Mouse (Mus musculus): ENCODE data around the gene Acsf3. TPM values are rescaled to one million over a fixed set of nuclear protein-coding genes. Genes with fewer than 3 reads are reported as not detected.
A peak's percentile ranks its signal among the peaks of the same experiment; 100 is the strongest.

The Acsf3 gene
- total and polyA plus RNA-seq, 2 experiments from 2014 or later, result 18.9 to 22.1 TPM

GRCm38 (mm10) chr8:122793375-122794174, 18.3 kb downstream of the Acsf3 start:
- H3K9me3 ChIP-seq (ENCODE audit: low read length), result no peaks in the 10 kb centered on the region
- H3K4me2 ChIP-seq (ENCODE audit: low read depth, low read length, poor library complexity, severe bottlenecking), result no peak overlapping the region
- H3K4me3 ChIP-seq (ENCODE audit: low read depth, low read length), result no peak overlapping the region
- H3K36me3 ChIP-seq (ENCODE audit: insufficient read depth, low read length), result peaks cover 19% of the 10 kb centered on the region
- peak; percentile 56 for ATAC-seq (ENCODE audit: low FRiP score)
- WGBS, result 62% methylated on average over 18 of the region's 18 CpGs
- no peaks in the 10 kb centered on the region for H3K27me3 ChIP-seq (ENCODE audit: insufficient read depth, low read length)
- H3K27ac ChIP-seq (ENCODE audit: low read depth, low read length), result peak overlapping the region; percentile 26; the same call in 1 of the 2 replicates
- TF ChIP-seq CTCF (IDR thresholded peaks at IDR 0.05), result peak; percentile 27
- H3K4me1 ChIP-seq (ENCODE audit: insufficient read depth, low read length), result no peaks in the 10 kb centered on the region
- H3K9ac ChIP-seq (replicated peaks; ENCODE audit: low read length, poor library complexity, severe bottlenecking), result 0 out of 2 replicates have a peak overlapping the region, but pooled peaks have one; percentile 29
- peak; percentile 77 for DNase-seq (ENCODE audit: low spot score)

GRCm38 (mm10) chr8:122794175-122794454, 18.8 kb downstream of the Acsf3 start:
- peak; percentile 58 for ATAC-seq (ENCODE audit: low FRiP score)
- H3K9ac ChIP-seq (replicated peaks; ENCODE audit: low read length, poor library complexity, severe bottlenecking), result 0 out of 2 replicates have a peak overlapping the region, but pooled peaks have one; percentile 39
- 63% methylated on average over 5 of the region's 5 CpGs for WGBS
- H3K36me3 ChIP-seq (ENCODE audit: insufficient read depth, low read length), result peaks cover 14% of the 10 kb centered on the region
- TF ChIP-seq CTCF (IDR thresholded peaks at IDR 0.05), result no peak
- no peaks in the 10 kb centered on the region for H3K4me1 ChIP-seq (ENCODE audit: insufficient read depth, low read length)
- no peak overlapping the region for H3K4me2 ChIP-seq (ENCODE audit: low read depth, low read length, poor library complexity, severe bottlenecking)
- no peak for DNase-seq (ENCODE audit: low spot score)
- H3K9me3 ChIP-seq (ENCODE audit: low read length), result no peaks in the 10 kb centered on the region
- no peak overlapping the region; the same call in 1 of the 2 replicates for H3K27ac ChIP-seq (ENCODE audit: low read depth, low read length)
- no peak overlapping the region for H3K4me3 ChIP-seq (ENCODE audit: low read depth, low read length)
- H3K27me3 ChIP-seq (ENCODE audit: insufficient read depth, low read length), result no peaks in the 10 kb centered on the region

GRCm38 (mm10) chr8:122803906-122804761, 28.8 kb downstream of the Acsf3 start:
- no peak for TF ChIP-seq CTCF (IDR thresholded peaks at IDR 0.05)
- WGBS, result 10% methylated on average over 15 of the region's 15 CpGs
- no peaks in the 10 kb centered on the region for H3K27me3 ChIP-seq (ENCODE audit: insufficient read depth, low read length)
- peak overlapping the region; percentile 33; the same call in 1 of the 2 replicates for H3K9ac ChIP-seq (replicated peaks; ENCODE audit: low read length, poor library complexity, severe bottlenecking)
- DNase-seq (ENCODE audit: low spot score) (peak; percentile 87), ATAC-seq (ENCODE audit: low FRiP score) (peak; percentile 73)
- H3K36me3 ChIP-seq (ENCODE audit: insufficient read depth, low read length), result no peaks in the 10 kb centered on the region; the same call in 1 of the 2 replicates
- H3K4me1 ChIP-seq (ENCODE audit: insufficient read depth, low read length), result peaks cover 17% of the 10 kb centered on the region
- H3K9me3 ChIP-seq (ENCODE audit: low read length), result no peaks in the 10 kb centered on the region
- no peak overlapping the region for H3K4me2 ChIP-seq (ENCODE audit: low read depth, low read length, poor library complexity, severe bottlenecking)
- H3K4me3 ChIP-seq (ENCODE audit: low read depth, low read length), result no peak overlapping the region
- peak overlapping the region; percentile 58 for H3K27ac ChIP-seq (ENCODE audit: low read depth, low read length)

GRCm38 (mm10) chr8:122805349-122805748, 30.1 kb downstream of the Acsf3 start:
- WGBS, result 9% methylated on average over 3 of the region's 3 CpGs
- TF ChIP-seq CTCF (IDR thresholded peaks at IDR 0.05), result no peak
- H3K4me2 ChIP-seq (ENCODE audit: low read depth, low read length, poor library complexity, severe bottlenecking), result no peak overlapping the region
- peaks cover 17% of the 10 kb centered on the region for H3K4me1 ChIP-seq (ENCODE audit: insufficient read depth, low read length)
- H3K27ac ChIP-seq (ENCODE audit: low read depth, low read length), result no peak overlapping the region
- no peaks in the 10 kb centered on the region for H3K9me3 ChIP-seq (ENCODE audit: low read length)
- H3K27me3 ChIP-seq (ENCODE audit: insufficient read depth, low read length), result no peaks in the 10 kb centered on the region
- H3K4me3 ChIP-seq (ENCODE audit: low read depth, low read length), result no peak overlapping the region
- peak; percentile 91 for DNase-seq (ENCODE audit: low spot score)
- no peaks in the 10 kb centered on the region for H3K36me3 ChIP-seq (ENCODE audit: insufficient read depth, low read length)
- peak; percentile 27; the same call in 1 of the 2 replicates for ATAC-seq (ENCODE audit: low FRiP score)
- no peak overlapping the region for H3K9ac ChIP-seq (replicated peaks; ENCODE audit: low read length, poor library complexity, severe bottlenecking)

GRCm38 (mm10) chr8:122806956-122807538, 31.8 kb downstream of the Acsf3 start:
- peaks cover 21% of the 10 kb centered on the region for H3K4me1 ChIP-seq (ENCODE audit: insufficient read depth, low read length)
- no peak overlapping the region for H3K4me3 ChIP-seq (ENCODE audit: low read depth, low read length)
- 35% methylated on average over 7 of the region's 7 CpGs for WGBS
- no peak for TF ChIP-seq CTCF (IDR thresholded peaks at IDR 0.05)
- H3K9ac ChIP-seq (replicated peaks; ENCODE audit: low read length, poor library complexity, severe bottlenecking), result 0 out of 2 replicates have a peak overlapping the region, but pooled peaks have one; percentile 5
- no peaks in the 10 kb centered on the region for H3K36me3 ChIP-seq (ENCODE audit: insufficient read depth, low read length)
- no peak overlapping the region for H3K27ac ChIP-seq (ENCODE audit: low read depth, low read length)
- H3K9me3 ChIP-seq (ENCODE audit: low read length), result no peaks in the 10 kb centered on the region
- DNase-seq (ENCODE audit: low spot score) (no peak), ATAC-seq (ENCODE audit: low FRiP score) (no peak)
- no peaks in the 10 kb centered on the region for H3K27me3 ChIP-seq (ENCODE audit: insufficient read depth, low read length)
- H3K4me2 ChIP-seq (ENCODE audit: low read depth, low read length, poor library complexity, severe bottlenecking), result no peak overlapping the region
